Comparison of ENCODE assay signal across 14 mouse cellular contexts in genomic region chr2:76504122-76504839, GRCm38 (mm10).
DNase-seq lines count a peak whose midpoint lies in the region; ATAC-seq lines count a peak whose summit lies in the region.
"Had no signal": no experiment of that assay in that cellular context is flagged by ENCODE, and none has a peak within 500 bp of the region (broad histone marks: within the 10 kb centered on the region; RNA-seq: fewer than 3 reads in every experiment).

No protein-coding gene starts in this region.

- H3K4me2 ChIP-seq in kidney, embryonic 16.5 days (replicated peaks; ENCODE audit: low read depth, low read length) = peak overlapping the region; percentile 28; the same call in 1 of the 2 replicates
- H3K4me2 ChIP-seq: heart, embryonic 13.5 days; hindbrain, embryonic 12.5 days; liver, embryonic 13.5 days had no signal

- peak overlapping the region; percentile 64 for H3K27ac ChIP-seq in kidney, embryonic 16.5 days (ENCODE audit: low read length)
- H3K27ac ChIP-seq: forebrain, embryonic 10.5 days; heart, embryonic 13.5 days; hindbrain, embryonic 12.5 days; liver, embryonic 13.5 days had no signal

- H3K9ac ChIP-seq in kidney, embryonic 16.5 days (replicated peaks; ENCODE audit: low read length) = no peak overlapping the region
- H3K9ac ChIP-seq: heart, embryonic 13.5 days; hindbrain, embryonic 12.5 days; liver, embryonic 13.5 days had no signal

- peak; percentile 70; the same call in 1 of the 2 replicates for ATAC-seq in kidney, embryonic 16.5 days (ENCODE audit: low FRiP score, low TSS enrichment)

- peak; percentile 72 to 89 for DNase-seq in adrenal gland, adult (ENCODE audit: inconsistent age in 2 of 2, low spot score in 1 of 2)
- DNase-seq in adrenal gland, postnatal 4 days (ENCODE audit: low spot score in 2 of 2) = no peak
- peak; percentile 20 for DNase-seq in 3134 (ENCODE audit: extremely low read depth, insufficient read length, low spot score)
- peak; percentile 78 for DNase-seq in brain, adult 2 months (ENCODE audit: low read depth, low spot score)
- no peak for DNase-seq in adipocyte (ENCODE audit: low spot score)
- no peak for DNase-seq in frontal cortex, postnatal 36 days (ENCODE audit: low spot score in 2 of 2)
- DNase-seq in spleen, adult 12 weeks (ENCODE audit: low spot score) = no peak
- DNase-seq: cerebellum, adult 11-12 months; gastrocnemius, postnatal 14 days; liver, embryonic 13.5 days had no signal

- no peak overlapping the region for H3K4me3 ChIP-seq in kidney, embryonic 16.5 days (ENCODE audit: low read length)
- H3K4me3 ChIP-seq: forebrain, embryonic 10.5 days; heart, embryonic 13.5 days; hindbrain, embryonic 12.5 days; liver, embryonic 13.5 days had no signal

- H3K4me1 ChIP-seq in kidney, embryonic 16.5 days (ENCODE audit: insufficient read depth, low read length) = peaks cover 11% of the 10 kb centered on the region
- H3K4me1 ChIP-seq: hindbrain, embryonic 12.5 days; liver, embryonic 13.5 days had no signal

- 20% methylated on average over 12 of the region's 12 CpGs for WGBS in kidney, embryonic 16.5 days

- no peaks in the 10 kb centered on the region for H3K36me3 ChIP-seq in kidney, embryonic 16.5 days (ENCODE audit: insufficient read depth, low read length)
- H3K36me3 ChIP-seq: forebrain, embryonic 10.5 days; heart, embryonic 13.5 days; hindbrain, embryonic 12.5 days; liver, embryonic 13.5 days had no signal

- H3K9me3 ChIP-seq in kidney, embryonic 16.5 days (ENCODE audit: low read length) = peaks cover 4% of the 10 kb centered on the region; the same call in 1 of the 2 replicates
- H3K9me3 ChIP-seq: liver, embryonic 13.5 days had no signal

- no peaks in the 10 kb centered on the region for H3K27me3 ChIP-seq in kidney, embryonic 16.5 days (ENCODE audit: insufficient read depth, low read length)
- H3K27me3 ChIP-seq: heart, embryonic 13.5 days; hindbrain, embryonic 12.5 days; liver, embryonic 13.5 days had no signal

Comparison
In these comparisons a context has a peak if more than half of its experiments do, and no peak if none do; other contexts are left out.
1. DNase-seq: peak in adrenal gland, adult (2 of 2), 3134 (single experiment) and brain, adult 2 months (single experiment); none in adrenal gland, postnatal 4 days (0 of 2), adipocyte (single experiment), frontal cortex, postnatal 36 days (0 of 2) and spleen, adult 12 weeks (single experiment).